Mouse (Mus musculus): ENCODE measurements around the gene Tanc1. TPM values are rescaled to one million over a fixed set of nuclear protein-coding genes. Genes with fewer than 3 reads are reported as not detected.
"Not testable (repeated sequence)": the region's sequence is repeated elsewhere in the genome, so short reads cannot be mapped to it uniquely, and the experiment has no call there.

Tanc1 gene
- total RNA-seq (2021): 10 to 100 TPM; 18.9 to 31.4 TPM
- long read RNA-seq, experiment 1, partial matches to known transcripts: 6 of 9 reads
- long read RNA-seq, experiment 1, other reads (novel, unspliced or antisense): 1 of 9 reads
- long read RNA-seq, experiment 2, full-length matches to known transcripts: 4 of 11 reads
- long read RNA-seq, experiment 2, partial matches to known transcripts: 3 of 11 reads
- long read RNA-seq, experiment 2, other reads (novel, unspliced or antisense): 4 of 11 reads

DNA sequence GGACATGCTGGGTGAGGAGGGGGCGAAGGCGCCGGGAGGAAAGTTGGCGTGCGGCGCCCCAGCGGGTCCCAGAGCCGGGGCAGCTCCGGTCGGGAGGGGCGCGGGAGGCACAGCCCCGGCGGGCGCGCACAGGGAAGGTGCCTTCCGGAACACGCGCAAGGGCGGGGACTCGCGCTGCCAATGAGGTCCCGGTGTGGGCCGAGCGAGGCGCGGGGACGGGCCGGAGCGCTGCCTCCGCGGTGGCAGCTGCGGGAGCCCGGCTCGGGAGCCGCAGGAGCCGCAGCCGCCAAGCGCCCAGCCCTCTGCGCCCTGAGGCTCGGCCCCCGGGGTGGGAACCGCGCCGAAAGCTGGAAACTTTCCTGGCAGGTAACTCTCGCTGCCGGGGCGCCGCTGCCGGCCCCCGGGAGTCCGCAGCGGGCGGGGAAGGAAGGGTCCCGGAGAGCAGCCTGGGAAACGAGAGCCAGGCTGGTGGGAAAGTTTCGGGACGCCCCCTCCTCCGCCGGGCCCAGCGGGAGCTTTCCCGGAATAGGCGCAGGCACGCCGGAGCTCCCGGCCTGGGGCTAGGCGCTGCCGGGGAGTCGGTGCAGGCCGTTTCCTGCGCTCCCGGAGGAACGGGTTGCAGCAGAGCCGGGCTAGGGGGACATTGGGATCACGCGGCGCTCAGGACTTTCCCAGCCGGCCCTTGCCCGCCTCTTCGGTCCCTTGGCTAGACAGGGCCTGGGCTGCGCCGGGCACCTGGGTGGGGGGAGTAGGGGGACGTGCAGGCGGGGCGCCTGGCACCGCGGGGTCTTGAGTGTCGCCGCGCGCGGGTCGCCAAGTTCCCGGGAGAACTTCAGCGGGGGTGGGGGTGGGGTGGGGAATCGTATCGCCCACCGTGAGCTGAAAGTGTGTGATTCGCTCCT, at the start of gene Tanc1:
TSS of gene Tanc1 (plus strand) at position 212 of the 902 bp plus-strand sequence.
- DNase-seq: peak; percentile 96

DNA sequence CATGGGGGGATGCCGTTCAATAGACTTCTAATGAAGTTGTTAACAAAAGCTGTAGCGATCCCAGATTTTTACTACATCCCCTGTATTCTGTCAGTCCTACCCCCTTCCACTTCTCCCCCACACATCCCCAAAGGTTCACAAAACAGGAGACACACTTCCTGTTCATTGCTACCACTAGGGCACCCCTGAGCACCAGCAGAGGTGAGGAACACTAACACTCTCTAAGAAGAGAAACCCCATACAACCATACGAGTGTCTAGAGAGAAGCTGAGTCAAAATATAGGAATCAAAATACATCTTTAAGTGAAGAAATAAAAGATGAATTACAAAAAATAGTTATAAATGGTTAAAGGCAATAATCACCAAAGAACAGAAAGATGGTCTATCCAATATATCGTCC, 49.6 kb upstream of the Tanc1 start:
- DNase-seq: no peak

DNA sequence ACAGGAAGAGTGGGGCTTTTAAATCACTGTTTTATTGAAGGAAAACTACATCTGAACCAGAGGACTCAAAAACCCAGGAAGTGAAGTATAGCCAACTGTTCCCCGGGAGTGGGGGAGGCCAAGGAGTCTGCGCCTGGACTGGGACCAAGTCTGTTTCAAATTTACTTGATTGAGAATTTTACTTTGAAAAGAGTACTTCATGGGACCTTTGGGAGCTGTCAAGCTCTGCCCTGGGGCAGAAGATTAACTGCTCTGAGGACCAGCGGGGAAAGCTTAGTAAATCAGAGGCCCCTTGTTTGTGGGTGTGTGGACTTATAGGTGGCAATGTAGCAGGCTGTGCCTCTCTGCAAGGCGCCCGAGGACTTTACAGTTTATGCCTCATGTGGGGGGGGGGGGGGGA, 49.1 kb upstream of the Tanc1 start:
- peak; percentile 20 for DNase-seq

DNA sequence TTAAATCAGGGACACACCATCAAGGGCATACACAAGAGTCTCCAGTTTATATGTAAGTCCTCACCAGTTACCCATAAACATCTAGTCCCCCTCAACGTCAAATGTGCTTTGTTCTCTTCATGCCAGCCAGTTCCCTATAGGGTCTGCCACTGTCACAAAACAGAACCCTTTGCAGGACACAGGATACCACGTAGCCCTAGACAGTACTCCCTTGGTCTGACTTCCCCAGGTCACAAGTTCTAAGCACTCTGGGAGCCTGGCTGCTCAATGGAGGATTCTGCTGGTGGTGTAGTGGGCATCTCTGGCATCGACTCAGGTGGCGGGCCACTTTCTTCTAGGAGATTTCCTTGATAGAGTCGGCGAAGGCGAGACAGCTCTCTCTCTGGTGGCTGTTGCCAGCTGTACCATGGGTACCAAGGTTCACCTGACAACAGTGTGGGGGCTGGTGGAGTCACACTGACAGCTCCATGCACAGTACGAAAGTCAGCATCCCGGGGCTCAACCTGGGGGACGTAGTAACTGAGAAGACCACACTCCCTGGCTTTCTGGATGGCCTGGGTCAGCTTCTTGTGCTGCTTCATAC, 47.7 kb upstream of the Tanc1 start:
- DNase-seq: not testable (repeated sequence)

DNA sequence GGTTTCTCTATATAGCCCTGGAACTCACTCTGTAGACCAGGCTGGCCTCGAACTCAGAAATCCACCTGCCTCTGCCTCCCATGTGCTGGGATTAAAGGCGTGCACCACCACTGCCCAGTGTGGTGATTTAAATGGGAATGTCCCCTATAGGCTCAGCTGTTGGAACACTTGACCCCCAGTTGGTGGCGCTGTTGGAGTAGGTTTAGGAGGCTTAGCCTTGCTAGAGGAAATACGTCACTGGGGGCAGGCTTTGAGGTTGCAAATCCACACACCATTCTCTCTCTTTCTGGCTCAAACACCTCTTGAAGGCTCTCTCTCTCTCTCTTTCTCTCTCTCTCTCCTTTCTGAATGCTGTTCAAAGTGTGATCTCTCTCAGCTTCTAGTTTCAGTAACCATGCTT, 46.9 kb upstream of the Tanc1 start:
- DNase-seq: no peak

DNA sequence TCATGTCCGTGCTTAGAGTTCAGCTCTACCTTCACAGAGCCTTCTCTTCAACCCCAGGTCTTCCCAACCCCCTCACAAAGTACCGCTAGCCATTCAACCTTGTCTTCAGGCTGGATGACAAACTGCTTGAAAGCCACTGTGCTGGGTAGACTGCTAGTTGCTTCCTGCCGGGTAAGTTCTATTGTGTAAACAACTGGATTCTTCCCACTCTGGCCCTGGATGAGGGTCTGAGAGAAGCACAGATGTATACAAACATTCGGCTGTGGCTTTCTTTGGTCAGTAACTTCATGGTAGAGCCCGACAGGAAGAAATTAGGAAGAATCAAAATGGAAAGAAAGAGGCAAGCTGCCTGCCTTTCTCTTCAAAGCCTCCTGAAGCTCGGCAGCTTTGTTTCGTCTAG, 30.9 kb upstream of the Tanc1 start:
- no peak for DNase-seq

DNA sequence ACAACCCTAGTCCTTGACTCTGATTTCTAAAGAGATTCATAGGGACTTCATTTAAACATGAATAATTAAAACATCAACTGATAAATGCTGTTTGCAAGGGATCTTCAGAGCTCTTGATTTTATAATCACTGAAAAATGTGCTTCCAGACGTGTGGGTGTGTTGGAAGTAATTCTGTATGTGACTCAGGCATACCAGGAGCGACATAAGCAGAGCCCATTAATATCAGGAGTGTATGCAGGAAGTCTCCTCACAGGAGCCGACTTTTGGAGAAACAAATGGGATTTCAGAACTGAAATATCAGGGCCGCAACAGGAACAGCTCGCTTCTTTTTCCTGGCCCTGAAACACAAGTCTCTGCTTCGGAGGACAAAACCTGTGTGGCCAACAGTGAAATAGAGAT, 27.9 kb upstream of the Tanc1 start:
- no peak for DNase-seq

DNA sequence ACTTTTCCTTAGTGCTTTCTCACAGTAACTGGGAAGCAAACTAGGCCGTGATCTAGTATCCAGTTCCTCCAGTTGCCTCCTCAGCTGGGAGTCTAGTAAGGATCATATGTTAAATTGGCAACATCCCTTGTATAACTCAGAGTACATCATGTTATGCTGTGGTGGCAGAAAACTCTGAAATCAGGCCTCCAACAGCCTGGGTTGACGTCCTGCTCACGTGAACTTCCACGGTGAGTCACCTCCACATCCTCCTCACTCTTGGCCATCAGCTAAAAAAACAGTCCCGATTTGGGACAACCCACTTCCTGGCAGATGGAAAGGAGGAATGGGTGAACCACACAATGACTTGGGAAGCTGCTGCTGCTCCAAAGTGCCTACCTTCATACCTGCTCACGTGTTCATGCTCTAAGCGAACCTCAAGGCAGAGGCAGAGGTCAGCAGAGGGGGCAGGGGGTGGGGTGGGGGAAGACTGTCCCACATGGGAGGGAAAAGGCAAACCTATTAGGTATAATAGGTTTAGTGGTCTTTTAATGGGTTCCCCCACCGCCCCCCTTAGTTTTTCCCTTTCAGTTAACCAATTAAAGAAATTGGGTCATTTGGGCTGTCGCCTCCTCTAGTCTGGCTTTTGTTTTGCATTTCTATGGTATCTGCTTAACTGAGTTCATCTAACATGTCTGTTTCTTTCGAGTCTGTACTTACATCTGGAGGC, 24.3 kb upstream of the Tanc1 start:
- DNase-seq: no peak

DNA sequence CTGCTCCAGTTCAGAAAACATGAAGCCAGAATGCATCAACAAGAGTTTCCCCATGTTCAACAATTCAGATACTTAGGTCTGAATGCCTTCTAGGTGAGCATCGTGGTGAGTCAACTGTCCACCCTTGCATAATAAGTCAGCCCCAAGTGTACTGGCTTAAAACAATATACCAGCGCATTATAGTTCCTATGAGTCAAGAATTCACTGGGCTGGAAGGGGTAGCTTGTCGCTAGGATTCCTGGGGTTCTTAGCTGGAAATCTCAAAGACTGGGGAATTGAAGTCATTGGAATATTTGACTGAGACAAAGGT, 23.8 kb upstream of the Tanc1 start:
- no peak for DNase-seq

DNA sequence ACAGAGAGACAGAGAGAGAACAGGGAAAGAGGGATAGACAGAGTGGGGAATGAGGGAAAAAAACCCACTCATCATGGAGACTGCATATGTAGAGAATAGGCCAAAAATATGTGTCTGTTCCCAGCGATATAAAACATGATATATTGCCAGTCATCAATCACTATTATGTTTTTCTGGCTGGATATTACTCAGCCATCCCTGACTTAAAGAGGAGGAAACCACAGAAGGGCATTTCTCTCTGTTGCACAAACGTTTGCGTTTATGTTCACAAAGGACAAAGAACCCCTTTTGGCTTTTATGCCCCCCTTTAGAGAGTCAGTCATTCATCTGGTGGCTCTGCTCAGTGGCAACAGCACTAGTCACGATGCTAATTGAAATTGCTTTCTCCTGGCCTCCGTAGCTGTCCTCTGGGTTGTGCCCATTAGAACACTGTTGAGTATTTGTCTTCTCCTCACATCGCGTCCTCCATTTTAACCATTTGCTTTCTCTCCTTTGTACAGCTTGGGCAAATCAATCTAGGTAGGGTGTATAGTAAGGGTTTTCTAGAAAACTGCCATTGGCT, 18.4 kb upstream of the Tanc1 start:
- no peak for DNase-seq

DNA sequence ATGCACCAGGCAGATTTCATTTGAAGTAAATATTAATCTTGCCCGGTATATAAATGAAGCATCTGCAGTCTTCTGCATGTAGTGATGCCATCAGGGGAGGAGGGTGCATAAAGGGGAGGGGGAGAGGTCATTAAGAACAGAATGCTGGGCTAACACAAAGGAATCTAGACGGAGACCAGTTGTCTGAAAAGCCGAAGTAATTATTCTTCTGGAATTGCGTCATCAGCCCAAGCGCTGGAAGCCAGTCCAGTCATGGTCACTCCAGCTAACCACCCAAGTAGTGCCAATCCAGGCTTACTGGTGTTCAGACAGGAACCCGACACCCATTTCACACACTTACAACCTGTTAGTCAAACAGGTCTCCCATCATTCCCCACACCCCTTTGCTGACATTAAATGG, 17.7 kb upstream of the Tanc1 start:
- DNase-seq: peak; percentile 17

DNA sequence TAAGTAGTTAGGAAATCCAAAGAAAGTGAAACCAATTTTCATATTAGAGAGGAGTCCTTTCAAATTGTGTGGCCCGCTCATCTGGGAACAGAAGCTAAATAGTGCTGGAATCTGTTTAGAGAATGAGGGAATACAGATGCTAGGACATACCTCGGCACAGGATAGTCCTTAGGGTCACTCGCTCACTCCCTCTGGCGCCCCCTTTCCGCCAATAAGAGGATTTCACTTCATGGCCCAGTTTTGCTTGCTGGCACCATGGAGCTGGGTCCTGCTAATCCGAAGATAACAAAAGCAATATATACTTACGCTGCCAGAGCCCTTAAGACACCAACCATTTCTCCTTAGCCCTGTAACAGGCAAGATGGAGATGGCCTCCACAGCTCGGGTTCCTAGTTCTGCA, 15.3 kb upstream of the Tanc1 start:
- no peak for DNase-seq

DNA sequence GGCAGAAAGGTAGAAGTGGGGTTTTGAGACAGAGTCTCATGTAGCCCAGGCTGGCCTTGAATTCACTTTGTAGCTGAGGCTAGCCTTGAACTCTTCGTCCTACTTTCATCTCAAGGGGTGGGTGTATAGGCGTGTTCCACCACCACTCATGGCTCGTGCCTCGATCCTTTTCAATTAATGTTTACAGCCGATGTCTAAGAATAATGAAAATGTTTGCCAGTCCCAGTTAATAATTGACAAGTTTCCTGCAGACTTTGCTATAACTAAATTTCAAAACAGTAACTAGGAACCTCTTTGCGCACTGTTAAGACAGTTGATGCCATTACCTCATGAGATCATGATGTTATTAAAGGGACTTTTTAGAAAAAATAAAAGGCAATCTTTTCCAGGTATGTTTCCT, 13.6 kb upstream of the Tanc1 start:
- no peak for DNase-seq

DNA sequence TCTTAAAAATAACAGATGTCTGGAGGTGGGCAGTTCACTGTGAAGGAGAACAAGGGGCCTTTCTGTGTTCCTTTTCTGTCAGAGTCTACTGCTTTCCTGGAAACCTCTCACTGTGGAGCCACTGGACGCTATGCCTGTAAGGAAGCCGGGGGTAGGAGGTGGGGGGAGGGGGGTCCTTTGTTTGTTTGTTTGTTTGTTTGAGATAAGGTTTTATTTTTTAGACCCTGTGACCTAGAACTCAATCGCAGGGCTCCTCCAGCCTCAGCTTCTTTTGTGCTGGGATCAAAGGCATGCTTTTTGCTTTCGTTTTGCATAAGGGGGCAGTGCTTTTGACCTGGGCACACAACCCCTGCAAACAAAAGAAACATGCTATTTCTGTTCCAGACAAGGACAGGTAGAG, 12.9 kb upstream of the Tanc1 start:
- DNase-seq: no peak

DNA sequence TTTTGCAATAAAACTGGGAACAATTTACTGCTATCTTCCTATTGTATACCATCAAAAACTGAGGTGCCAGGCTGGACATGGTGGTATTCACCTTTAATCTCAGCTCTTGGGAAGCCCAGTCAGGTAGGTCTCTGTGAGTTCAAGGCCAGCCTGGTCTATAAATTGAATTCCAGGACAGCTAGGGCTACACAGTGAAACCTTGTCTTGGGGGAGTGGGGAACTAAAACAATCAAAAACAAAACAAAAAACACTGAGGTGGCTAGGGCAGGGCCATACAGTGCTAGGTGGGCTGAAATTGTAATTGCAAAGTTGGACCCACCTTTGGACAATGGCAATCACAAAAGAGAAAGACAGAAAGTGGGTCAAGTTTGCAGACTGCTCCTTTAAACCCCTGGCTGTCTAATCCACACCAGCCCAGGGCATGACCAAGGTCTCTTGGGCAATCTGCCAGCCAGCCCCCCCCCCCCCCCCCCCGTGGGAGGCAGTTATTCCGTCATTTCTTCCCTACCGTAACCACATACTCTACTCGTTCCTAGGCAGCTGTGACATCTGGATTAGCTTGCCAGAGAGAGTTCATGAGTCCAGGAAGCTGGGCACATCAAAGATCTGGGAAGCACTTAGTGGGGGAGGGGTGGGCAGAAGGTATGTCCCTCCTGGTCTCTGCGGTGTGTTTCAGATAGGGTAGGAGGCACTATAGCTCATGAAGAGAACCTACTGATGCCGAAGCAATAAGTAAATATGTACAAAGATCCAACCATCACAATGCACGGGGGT, 12.3 kb upstream of the Tanc1 start:
- DNase-seq: peak; percentile 39

DNA sequence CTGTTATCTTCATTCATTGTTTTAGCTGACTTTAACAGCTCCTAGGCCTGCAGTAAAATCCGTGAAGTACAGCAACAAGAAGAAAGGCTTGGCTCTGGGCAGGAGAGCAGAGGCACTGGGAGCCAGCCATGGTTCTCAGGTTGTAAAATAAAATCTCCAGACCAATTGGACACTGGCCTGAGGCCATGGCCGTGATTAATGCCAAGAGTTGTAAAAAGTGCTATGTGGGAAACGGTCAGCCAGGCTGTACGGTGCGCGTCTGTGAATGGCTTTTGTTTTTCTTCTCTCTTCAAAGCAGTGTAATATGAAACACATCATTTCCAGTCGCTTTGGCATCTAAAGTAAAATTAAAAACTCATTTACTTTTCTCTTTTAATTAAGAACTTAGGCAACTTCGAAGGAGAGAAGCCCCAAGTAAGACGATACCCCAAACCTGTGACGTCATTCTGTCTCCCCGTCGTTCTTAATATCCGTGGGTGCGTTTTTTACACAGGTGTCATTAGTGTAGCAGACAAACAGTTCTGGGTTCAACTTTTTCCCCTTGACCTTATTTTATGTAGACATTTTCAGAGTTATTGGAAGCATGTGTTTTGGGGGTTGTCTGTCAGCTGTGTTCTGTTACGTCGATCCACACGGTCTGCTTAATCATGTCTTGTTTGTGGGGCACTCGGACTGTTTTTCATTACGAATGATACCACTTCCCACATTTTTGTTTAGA, 11.6 kb upstream of the Tanc1 start:
- peak; percentile 81 for DNase-seq

DNA sequence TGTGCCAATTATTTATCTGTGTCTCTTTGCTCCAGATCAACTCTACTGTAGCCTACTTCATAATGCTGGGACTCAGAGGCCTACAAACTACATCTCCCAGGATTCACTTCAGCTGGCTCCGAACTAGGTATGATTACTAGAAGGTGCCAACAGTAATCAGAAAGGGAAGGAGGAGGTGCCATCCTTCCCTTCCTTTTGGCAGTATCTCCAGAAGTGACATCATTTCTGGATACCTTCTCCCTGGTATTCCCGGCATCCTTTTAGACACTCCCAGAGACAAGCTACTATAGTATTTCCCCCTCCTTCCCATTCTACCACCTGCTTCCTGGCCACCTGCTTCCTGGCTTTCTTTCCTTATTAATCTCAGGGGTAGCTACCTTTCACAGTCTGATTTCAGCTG, 10.9 kb upstream of the Tanc1 start:
- DNase-seq: no peak

DNA sequence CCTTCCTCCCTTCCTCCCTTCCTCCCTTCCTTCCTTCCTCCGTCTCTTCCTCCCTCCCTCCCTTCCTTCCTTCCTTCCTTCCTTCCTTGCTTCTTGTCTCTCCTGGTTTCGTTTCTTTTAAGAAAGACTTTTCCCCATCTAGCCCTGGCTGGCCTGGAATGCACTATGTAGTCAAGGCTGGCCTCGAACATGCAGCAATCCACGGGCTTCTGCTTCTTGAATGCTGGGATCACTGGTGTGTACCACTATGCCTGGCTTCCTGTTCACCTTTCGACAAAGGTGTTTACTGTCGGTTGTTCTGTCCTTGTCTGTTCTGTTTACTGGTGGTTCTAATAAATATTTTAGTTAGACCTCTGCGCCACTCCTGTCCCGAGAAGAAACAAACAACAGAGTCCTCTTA, 10.4 kb upstream of the Tanc1 start:
- no peak for DNase-seq

DNA sequence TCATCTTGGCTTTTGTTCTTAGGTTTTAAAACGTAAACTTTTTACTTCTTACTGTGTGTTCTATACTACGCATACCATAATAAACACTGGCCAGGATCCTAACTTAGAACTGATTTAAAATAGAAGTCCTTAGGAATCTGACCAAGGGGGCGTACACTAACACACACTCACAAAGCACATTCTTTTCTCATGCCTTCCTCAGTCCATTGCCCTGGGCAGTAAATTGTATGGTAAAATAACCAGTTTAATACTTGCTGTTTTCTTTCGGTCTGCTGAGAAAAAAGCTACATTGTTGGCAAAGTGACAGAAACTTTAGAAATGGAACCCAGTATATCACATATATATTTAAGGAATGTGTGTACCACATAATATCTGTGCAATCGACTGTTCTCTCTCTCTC, 2.9 kb upstream of the Tanc1 start:
- DNase-seq: no peak

DNA sequence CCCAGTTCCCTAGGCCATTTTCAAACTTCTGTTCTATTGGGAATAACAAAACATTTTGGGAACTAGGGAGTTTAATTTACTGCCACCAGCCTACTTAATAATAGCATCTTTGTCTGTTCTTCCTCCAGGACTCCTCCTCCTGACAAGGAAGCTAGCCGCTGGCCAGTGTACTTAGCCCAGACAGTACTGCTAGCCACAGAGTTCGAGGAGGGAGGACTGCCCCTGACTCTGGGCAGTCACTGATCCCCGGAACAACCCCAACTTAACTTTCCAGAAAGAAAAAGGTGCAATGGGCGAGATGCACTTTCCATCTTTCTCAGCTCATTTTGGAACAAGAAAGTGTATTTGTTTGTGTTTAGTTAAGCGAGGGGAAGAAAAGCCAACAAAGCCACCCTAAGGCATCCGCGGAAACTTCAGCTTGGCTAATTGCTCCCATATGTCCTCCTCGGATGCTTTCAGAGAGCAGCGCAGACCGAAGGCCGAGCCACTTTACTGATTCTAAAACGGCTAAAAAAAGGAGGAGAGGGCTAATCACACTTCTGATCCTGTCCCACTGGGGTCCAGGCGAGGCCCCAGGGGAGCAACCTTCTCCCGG, 529 bp upstream of the Tanc1 start:
- DNase-seq: no peak
